Mouse (Mus musculus) G1E (cell line): ENCODE measurements at regions not wholly inside any gene's neighbourhood (a gene's known extent, or its start where the extent isn't known, plus 50 kb on each side); places are given as distances from the start of the nearest gene placed in this dataset.

ENCODE experiments used
- ATAC-seq: 2 replicates; pipeline ENCODE4 v1.8.0; 2016; ENCODE audit warnings: mild to moderate bottlenecking; ENCODE audit not compliant: insufficient number of reproducible peaks, poor library complexity, low FRiP score, severe bottlenecking; ENCODE audit errors: extremely low read depth
- DNase-seq: peaks from one replicate; pipeline ENCODE4 v3.0.0; 2012; ENCODE audit warnings: low spot score
- H3K27me3 ChIP-seq: 2 replicates; pipeline ENCODE4 v1.6.1; 2012; ENCODE audit warnings: mild to moderate bottlenecking, low read length, inconsistent platforms; ENCODE audit not compliant: insufficient read depth
- H3K36me3 ChIP-seq: replicated peaks from 2 replicates; pipeline ENCODE3; 2012; ENCODE audit warnings: mild to moderate bottlenecking, inconsistent platforms
- H3K4me1 ChIP-seq: 2 replicates; pipeline ENCODE4 v1.6.1; 2012; ENCODE audit warnings: low read depth, low read length, inconsistent platforms, mixed read lengths; ENCODE audit not compliant: insufficient read depth
- H3K4me3 ChIP-seq: 2 replicates; pipeline ENCODE4 v1.5.1; 2012; ENCODE audit warnings: low read depth, mild to moderate bottlenecking, inconsistent platforms, low read length, moderate library complexity, mixed read lengths
- H3K9me3 ChIP-seq: replicated peaks from 2 replicates; pipeline ENCODE4 v1.6.1; 2012; ENCODE audit warnings: inconsistent platforms
- CTCF ChIP-seq: IDR thresholded peaks from 2 replicates; pipeline ENCODE4 v1.5.1; 2012; ENCODE audit warnings: low read depth, low read length, inconsistent platforms, mixed read lengths
- GATA1 ChIP-seq: IDR thresholded peaks from 2 replicates; pipeline ENCODE4 v1.6.1; 2012; ENCODE audit warnings: borderline replicate concordance, low read length, inconsistent platforms, mixed read lengths
- GATA2 ChIP-seq: IDR thresholded peaks from 2 replicates; pipeline ENCODE4 v1.6.1; 2012; ENCODE audit warnings: low read depth, low read length, inconsistent platforms, borderline replicate concordance
- POLR2AphosphoS5 ChIP-seq: IDR thresholded peaks from 2 replicates; pipeline ENCODE4 v1.6.1; 2012; ENCODE audit warnings: low read depth, low read length, inconsistent platforms; ENCODE audit not compliant: insufficient replicate concordance
- TAL1 ChIP-seq: conservative IDR thresholded peaks from 2 replicates; pipeline ENCODE4 v1.6.1; 2012; ENCODE audit warnings: low read depth, low read length, inconsistent platforms, mixed read lengths

- no peaks in the 10 kb centered on the region for H3K36me3 ChIP-seq
- H3K4me1 ChIP-seq, result no peaks in the 10 kb centered on the region
- H3K27me3 ChIP-seq, result no peaks in the 10 kb centered on the region
- no peak for DNase-seq
- TF ChIP-seq POLR2AphosphoS5, result no peak
- TF ChIP-seq CTCF, result no peak
- peaks cover 50% of the 10 kb centered on the region for H3K9me3 ChIP-seq
- no peak overlapping the region for H3K4me3 ChIP-seq
- ATAC-seq, result no peak
These were observed 121.1 kb upstream of the Unc5b start for GRCm38 (mm10) chr10:60952495-60952894.

GRCm38 (mm10) chr10:60948983-60949677 lies 117.7 kb upstream of the Unc5b start:
- H3K27me3 ChIP-seq, result no peaks in the 10 kb centered on the region
- no peak for DNase-seq
- H3K4me3 ChIP-seq, result no peak overlapping the region
- no peaks in the 10 kb centered on the region for H3K4me1 ChIP-seq
- peaks cover 64% of the 10 kb centered on the region for H3K9me3 ChIP-seq
- no peaks in the 10 kb centered on the region for H3K36me3 ChIP-seq
- ATAC-seq, result no peak
- TF ChIP-seq GATA1 (no peak), POLR2AphosphoS5 (no peak)

DNA sequence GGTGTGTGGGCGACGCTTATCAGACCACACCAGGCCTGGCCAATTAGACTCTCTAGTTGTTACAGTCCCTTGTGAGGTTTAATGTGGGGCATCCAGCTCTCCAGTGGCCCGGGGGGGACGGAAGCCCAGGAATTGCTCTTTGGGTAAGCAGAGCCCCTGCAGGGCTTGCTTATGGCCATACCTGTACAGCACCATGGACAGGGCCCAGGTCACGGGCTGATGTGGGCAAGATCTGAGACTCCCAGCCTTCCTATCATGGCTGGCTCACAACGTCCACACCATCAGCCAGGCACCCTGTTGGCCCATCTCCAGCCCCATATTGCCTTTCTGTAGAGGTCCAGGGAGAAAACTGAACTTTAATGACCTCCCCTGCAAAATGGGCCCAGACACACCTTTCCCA lies 111.7 kb upstream of the Unc5b start:
- TF ChIP-seq GATA2 (no peak), TAL1 (no peak), POLR2AphosphoS5 (no peak), CTCF (no peak), GATA1 (no peak)
- Histone ChIP-seq H3K27me3 (no peaks in the 10 kb centered on the region), H3K36me3 (no peaks in the 10 kb centered on the region), H3K9me3 (peaks cover 68% of the 10 kb centered on the region), H3K4me3 (no peak overlapping the region), H3K4me1 (no peaks in the 10 kb centered on the region)
- ATAC-seq, result no peak
- DNase-seq, result no peak

DNA sequence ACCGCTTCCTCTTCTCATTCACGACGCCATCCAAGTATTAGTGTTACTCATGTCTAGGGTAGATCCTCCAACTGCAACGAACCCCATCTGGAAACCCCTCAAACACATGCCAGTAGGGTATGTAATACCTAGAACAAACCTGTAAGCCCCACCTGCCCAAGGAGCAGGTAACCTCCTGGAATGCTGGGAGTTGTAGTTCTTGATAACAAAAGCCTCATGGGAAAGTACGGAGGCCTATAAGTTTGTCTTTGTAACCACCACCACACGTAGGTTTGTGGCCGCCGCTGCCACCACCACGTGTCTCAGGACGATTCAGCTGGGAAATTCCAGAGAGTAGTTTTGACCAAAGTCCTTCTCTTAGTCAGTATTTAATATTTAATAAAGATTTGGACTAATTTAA lies 107.4 kb upstream of the Unc5b start:
- no peak for ATAC-seq
- peaks cover 60% of the 10 kb centered on the region for H3K9me3 ChIP-seq
- no peak for DNase-seq
- no peaks in the 10 kb centered on the region for H3K27me3 ChIP-seq
- H3K4me3 ChIP-seq, result no peak overlapping the region
- H3K4me1 ChIP-seq, result no peaks in the 10 kb centered on the region
- TF ChIP-seq GATA1, result no peak
- H3K36me3 ChIP-seq, result no peaks in the 10 kb centered on the region

DNA sequence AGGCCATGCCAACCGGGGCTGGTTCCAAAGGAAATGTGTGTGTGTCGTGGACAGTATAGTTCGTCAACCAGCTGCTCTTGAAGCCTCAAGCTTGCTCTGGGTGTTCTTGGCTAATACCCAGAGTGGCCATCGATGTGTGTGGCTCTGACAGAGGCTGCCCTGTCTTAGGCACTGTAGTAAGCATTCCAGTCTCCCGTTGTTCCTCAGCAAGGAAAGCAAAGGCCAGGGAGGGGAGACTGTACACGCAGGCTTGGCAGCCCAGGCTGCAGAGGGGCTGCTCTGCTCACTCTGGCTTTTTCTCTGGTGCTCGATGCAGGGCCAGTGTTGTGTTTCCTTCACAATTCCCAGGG lies 106.1 kb upstream of the Unc5b start:
- TF ChIP-seq POLR2AphosphoS5 (no peak), GATA2 (no peak), GATA1 (no peak), TAL1 (no peak), CTCF (no peak)
- DNase-seq (no peak), ATAC-seq (no peak)
- Histone ChIP-seq H3K4me3 (no peak overlapping the region), H3K4me1 (no peaks in the 10 kb centered on the region), H3K9me3 (peaks cover 54% of the 10 kb centered on the region), H3K27me3 (no peaks in the 10 kb centered on the region), H3K36me3 (no peaks in the 10 kb centered on the region)

DNA sequence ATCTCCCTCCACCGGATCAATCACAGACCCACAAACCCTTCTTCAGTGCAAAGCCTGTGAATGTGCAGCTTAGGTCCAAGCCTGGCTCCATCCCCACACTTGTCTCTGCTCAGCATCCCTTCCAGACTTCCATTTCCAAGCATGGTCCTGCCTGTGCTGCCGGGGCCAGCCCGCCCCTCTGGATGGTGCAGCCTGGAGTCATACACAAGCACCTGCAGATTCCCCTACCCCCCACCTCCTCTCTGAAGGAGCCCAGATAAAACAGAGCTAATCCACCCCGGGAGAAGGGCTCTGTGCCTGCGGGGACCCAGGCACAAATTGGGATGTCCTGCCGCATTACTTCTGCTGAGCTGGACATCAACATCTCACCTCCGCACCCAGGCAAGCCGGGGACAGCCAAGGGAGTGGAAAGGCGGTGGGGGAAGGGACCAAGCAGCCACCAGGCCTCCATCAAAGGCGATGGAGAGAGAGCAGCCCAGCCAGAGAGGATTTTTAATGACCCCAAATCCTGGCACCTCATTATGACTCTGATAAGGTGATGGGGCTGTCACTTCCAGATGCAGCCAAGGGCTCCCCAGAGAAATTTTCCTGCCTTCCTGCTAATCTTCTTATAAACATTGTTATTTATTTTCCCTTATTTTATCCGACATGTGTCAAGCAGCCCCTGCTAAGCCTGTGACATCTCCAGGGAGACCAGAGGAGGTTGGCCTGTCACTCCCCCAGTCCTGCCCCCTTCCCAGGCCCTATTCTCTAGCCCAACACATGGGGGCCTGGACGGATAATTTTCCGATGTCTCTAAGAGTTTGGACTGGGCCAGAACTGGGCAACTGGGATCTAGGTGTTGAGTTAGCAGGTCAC lies 105.5 kb upstream of the Unc5b start:
- TF ChIP-seq GATA2 (no peak), TAL1 (no peak), GATA1 (no peak), CTCF (no peak), POLR2AphosphoS5 (no peak)
- H3K4me1 ChIP-seq, result no peaks in the 10 kb centered on the region
- no peaks in the 10 kb centered on the region for H3K36me3 ChIP-seq
- DNase-seq (no peak), ATAC-seq (no peak)
- H3K27me3 ChIP-seq, result no peaks in the 10 kb centered on the region
- no peak overlapping the region for H3K4me3 ChIP-seq
- peaks cover 56% of the 10 kb centered on the region for H3K9me3 ChIP-seq
